Mouse (Mus musculus): ENCODE measurements around the gene Actrt2. TPM values are rescaled to one million over a fixed set of nuclear protein-coding genes. Genes with fewer than 3 reads are reported as not detected.

Gene Actrt2
- polyA plus RNA-seq, 1 experiment from 2014 or later, result not detected

DNA sequence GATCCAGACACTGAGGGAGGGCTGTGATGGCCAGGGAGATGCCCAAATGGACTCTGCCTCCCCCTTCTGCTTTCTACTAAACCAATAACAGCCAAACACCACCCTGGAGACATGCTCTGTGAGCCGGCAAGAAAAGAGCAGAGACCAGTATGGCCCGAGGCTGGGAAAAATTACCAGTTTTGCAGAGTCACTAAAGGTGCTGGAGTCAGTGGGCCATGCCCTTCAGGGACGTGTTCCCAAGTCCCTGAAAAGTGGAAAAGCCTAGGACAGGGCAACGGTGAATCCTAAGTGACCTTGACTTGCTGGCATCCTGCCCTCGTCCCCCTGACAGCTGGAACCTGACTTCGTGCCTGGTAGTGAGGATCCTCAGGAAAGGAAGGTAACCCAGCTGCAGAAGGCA is 25.2 kb downstream of the Actrt2 start:
- Histone ChIP-seq H3K27ac (no peak overlapping the region), H3K27me3 (ENCODE audit: control insufficient read depth, insufficient read depth, low read length) (peaks cover 80% of the 10 kb centered on the region), H3K36me3 (replicated peaks; ENCODE audit: control insufficient read depth, insufficient read depth) (no peaks in the 10 kb centered on the region), H3K4me3 (replicated peaks; ENCODE audit: low read length) (no peak overlapping the region), H3K4me1 (replicated peaks; ENCODE audit: control insufficient read depth, insufficient read depth, low read length) (no peaks in the 10 kb centered on the region), H3K9ac (no peak overlapping the region), H3K4me2 (replicated peaks) (no peak overlapping the region), H3K9me3 (ENCODE audit: control insufficient read depth, low read length) (peaks cover 14% of the 10 kb centered on the region)
- ATAC-seq (ENCODE audit: low FRiP score) (no peak), DNase-seq (ENCODE audit: low spot score) (no peak)
- WGBS, result 6% methylated on average over 6 of the region's 6 CpGs

DNA sequence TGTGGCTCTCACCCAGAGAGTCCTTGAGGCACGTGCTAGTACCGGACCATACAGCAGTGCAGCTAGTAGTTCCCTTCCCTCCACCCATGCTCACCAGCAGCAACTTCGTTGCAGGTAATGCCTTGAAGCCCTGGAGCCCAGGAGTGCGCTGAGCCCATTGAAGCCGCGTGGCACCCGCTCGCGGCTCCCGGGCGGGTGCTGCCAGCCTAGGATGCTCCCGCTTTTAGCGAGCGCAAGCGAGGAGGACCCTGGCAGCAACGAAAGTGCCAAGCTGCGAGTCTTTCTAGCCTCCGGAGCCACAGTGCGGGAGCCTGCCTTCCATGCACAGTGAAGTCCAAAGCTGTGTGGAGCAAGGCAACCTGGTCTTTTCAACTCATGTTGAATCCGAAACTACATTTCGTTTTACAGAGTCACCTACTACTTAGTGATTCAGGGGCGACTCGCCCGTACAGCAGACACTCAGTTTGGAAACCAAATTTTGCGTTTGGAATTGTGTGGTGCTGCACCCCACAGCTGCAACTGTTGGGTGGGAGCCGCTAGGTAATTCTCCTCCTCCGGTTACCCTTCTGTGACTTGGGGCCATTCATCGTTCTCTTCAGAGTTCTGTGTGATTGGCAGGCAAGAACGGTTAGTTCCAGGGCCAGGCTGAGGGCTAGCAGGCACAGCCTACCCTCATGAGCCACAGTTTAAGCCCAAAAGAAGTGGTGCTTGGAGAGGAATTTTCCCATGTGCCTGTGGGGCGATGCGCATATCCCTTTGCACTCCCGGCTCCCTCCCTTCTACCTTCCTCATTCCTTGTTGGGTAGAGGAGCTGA is 26.2 kb downstream of the Actrt2 start:
- Histone ChIP-seq H3K36me3 (replicated peaks; ENCODE audit: control insufficient read depth, insufficient read depth) (no peaks in the 10 kb centered on the region), H3K4me3 (replicated peaks; ENCODE audit: low read length) (no peak overlapping the region), H3K4me1 (replicated peaks; ENCODE audit: control insufficient read depth, insufficient read depth, low read length) (peaks cover 6% of the 10 kb centered on the region; the same call in 1 of the 2 replicates), H3K4me2 (replicated peaks) (peak overlapping the region; percentile 25; the same call in 1 of the 2 replicates), H3K27ac (no peak overlapping the region), H3K9me3 (ENCODE audit: control insufficient read depth, low read length) (peaks cover 7% of the 10 kb centered on the region), H3K9ac (no peak overlapping the region), H3K27me3 (ENCODE audit: control insufficient read depth, insufficient read depth, low read length) (peaks cover 85% of the 10 kb centered on the region)
- DNase-seq (ENCODE audit: low spot score) (no peak), ATAC-seq (ENCODE audit: low FRiP score) (no peak)
- 2% methylated on average over 32 of the region's 32 CpGs for WGBS

DNA sequence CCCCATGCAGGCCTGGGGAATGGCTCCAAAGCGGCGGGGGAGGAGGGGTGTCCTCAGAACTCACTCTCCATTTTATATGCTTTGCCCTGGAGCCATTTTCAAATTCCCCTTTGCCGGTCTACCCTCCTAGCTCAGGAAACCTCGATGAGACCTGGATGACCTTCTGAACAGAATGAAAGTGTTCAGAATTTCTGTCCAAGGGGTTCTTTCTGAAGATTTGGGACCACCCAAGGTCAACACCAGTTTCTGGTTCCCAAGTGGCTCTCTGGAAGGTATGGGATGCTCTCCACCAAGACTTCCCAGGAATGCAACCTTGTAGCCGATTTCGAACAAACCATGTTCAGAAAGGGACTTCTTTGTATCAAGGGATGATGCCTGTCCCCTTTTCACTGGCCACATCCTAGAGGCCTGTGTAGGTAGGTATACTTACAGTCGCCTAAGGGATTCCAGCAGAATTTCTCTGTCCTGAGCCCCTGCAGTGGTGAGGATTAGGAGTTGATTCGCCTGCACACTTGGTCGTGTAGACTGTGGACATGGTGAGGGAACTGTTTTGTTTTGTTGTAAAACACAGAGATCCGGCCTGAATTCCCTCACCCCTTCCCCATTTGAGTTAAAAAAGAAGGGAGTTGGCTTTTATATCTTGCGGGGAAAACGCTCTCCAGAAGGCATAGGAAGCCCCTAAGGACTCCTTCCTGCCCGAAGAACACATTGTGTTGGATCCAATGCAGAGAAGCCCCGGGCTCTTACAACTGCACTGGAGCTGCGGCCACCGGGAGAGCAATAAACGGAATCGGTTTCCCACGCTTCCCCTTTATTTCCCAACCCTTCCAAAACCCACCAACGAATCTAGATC is 27.0 kb downstream of the Actrt2 start:
- 4% methylated on average over 20 of the region's 20 CpGs for WGBS

DNA sequence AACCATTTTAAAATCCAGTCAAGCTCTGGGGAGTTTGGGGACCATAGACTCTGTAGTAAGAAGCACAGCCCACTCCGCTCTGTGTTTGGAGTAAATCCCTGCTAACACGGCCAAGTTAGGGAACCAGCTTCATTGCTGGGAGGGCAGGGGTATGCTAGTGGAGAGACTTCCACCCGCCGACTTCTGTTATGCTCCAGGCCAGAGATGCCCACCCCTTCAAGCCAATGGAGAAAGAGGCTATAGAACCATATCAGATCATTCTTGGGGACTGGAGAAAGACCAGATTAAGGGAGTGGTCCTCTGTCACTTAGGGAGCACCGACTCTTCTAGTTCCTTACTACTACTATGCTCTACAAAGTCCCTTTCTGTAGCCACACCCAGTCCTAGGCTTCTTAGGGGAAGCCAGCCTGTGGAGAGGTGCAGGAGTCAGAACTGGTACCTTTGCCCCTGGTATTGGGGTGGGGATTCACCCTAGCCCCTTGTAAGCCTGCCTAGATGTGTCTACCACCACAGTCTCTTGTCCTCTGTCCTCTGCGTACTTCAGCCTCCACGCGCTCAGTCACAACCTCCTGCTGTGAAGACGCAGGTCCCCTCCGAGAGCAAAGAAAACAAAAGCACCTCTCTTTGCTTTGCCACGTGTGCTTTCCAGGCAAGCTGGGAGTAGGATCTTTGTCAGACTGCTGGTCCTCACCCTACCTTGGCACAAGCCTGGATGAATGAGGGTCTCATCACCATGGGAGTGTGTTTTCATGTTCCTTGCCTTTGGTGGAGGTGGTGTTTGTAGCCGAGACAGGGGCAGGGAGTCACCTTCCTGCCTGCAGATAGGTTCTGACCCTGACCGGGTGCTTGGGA is 27.9 kb downstream of the Actrt2 start:
- Histone ChIP-seq H3K4me3 (replicated peaks; ENCODE audit: low read length) (no peak overlapping the region; the same call in 1 of the 2 replicates), H3K27ac (no peak overlapping the region; the same call in 1 of the 2 replicates), H3K9me3 (ENCODE audit: control insufficient read depth, low read length) (no peaks in the 10 kb centered on the region), H3K9ac (no peak overlapping the region), H3K4me2 (replicated peaks) (peak overlapping the region; percentile 57), H3K4me1 (replicated peaks; ENCODE audit: control insufficient read depth, insufficient read depth, low read length) (peaks cover 9% of the 10 kb centered on the region; the same call in 1 of the 2 replicates), H3K27me3 (ENCODE audit: control insufficient read depth, insufficient read depth, low read length) (peaks cover 86% of the 10 kb centered on the region), H3K36me3 (replicated peaks; ENCODE audit: control insufficient read depth, insufficient read depth) (no peaks in the 10 kb centered on the region)
- 5% methylated on average over 13 of the region's 13 CpGs for WGBS
- ATAC-seq (ENCODE audit: low FRiP score), result no peak
- DNase-seq (ENCODE audit: low spot score), result no peak

More for the DNA sequence above, 27.0 kb downstream of the Actrt2 start:
- Histone ChIP-seq H3K36me3 (replicated peaks; ENCODE audit: control insufficient read depth, insufficient read depth) (no peaks in the 10 kb centered on the region), H3K9me3 (ENCODE audit: control insufficient read depth, low read length) (peaks cover 6% of the 10 kb centered on the region), H3K9ac (no peak overlapping the region), H3K4me1 (replicated peaks; ENCODE audit: control insufficient read depth, insufficient read depth, low read length) (peaks cover 6% of the 10 kb centered on the region; the same call in 1 of the 2 replicates), H3K27me3 (ENCODE audit: control insufficient read depth, insufficient read depth, low read length) (peaks cover 89% of the 10 kb centered on the region), H3K4me2 (replicated peaks) (peak overlapping the region; percentile 57), H3K4me3 (replicated peaks; ENCODE audit: low read length) (no peak overlapping the region), H3K27ac (no peak overlapping the region)
- DNase-seq (ENCODE audit: low spot score), result no peak
- no peak for ATAC-seq (ENCODE audit: low FRiP score)

- Histone ChIP-seq H3K27me3 (ENCODE audit: control insufficient read depth, insufficient read depth, low read length) (peaks cover 89% of the 10 kb centered on the region), H3K4me2 (replicated peaks) (peak overlapping the region; percentile 57), H3K4me3 (replicated peaks; ENCODE audit: low read length) (no peak overlapping the region; the same call in 1 of the 2 replicates), H3K9ac (no peak overlapping the region), H3K27ac (no peak overlapping the region; the same call in 1 of the 2 replicates), H3K36me3 (replicated peaks; ENCODE audit: control insufficient read depth, insufficient read depth) (no peaks in the 10 kb centered on the region), H3K9me3 (ENCODE audit: control insufficient read depth, low read length) (no peaks in the 10 kb centered on the region), H3K4me1 (replicated peaks; ENCODE audit: control insufficient read depth, insufficient read depth, low read length) (peaks cover 9% of the 10 kb centered on the region; the same call in 1 of the 2 replicates)
- DNase-seq (ENCODE audit: low spot score) (no peak), ATAC-seq (ENCODE audit: low FRiP score) (no peak)
- 2% methylated on average over 7 of the region's 7 CpGs for WGBS
These were observed 28.5 kb downstream of the Actrt2 start for GRCm38 (mm10) chr4:154639126-154639525.

DNA sequence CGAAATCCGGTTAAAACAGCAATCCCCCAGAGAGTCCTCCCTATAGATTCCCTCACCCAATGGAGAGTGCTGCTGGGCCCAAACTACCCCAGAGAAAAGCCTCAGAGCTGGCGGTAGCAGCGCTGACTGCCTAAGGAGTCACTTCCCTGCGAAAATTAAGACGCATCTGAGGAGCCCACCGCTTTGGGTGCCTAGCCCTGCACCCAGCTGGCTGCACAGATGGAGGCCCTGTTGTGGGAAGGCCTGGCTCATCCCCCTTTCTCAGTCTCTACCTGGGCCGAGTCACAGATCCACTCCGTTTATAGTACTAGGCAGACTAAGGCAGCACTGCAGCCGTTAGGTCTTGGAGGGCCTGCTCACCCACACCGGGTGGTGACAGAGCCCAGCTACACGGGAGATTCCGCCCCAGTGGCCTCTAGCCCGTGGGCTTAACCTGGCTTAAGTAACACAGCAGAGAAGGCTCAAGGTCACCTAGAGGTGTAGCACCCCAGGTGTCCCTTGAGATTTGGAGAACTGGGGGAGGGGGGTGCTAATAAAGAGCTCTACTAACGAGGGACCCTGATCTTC is 29.3 kb downstream of the Actrt2 start:
- peaks cover 9% of the 10 kb centered on the region; the same call in 1 of the 2 replicates for H3K4me1 ChIP-seq (replicated peaks; ENCODE audit: control insufficient read depth, insufficient read depth, low read length)
- peak overlapping the region; percentile 63 for H3K9ac ChIP-seq
- H3K4me3 ChIP-seq (replicated peaks; ENCODE audit: low read length), result peak overlapping the region; percentile 43
- H3K27ac ChIP-seq, result peak overlapping the region; percentile 85
- ATAC-seq (ENCODE audit: low FRiP score), result no peak
- peak overlapping the region; percentile 57 for H3K4me2 ChIP-seq (replicated peaks)
- peaks cover 89% of the 10 kb centered on the region for H3K27me3 ChIP-seq (ENCODE audit: control insufficient read depth, insufficient read depth, low read length)
- no peaks in the 10 kb centered on the region for H3K36me3 ChIP-seq (replicated peaks; ENCODE audit: control insufficient read depth, insufficient read depth)
- no peaks in the 10 kb centered on the region for H3K9me3 ChIP-seq (ENCODE audit: control insufficient read depth, low read length)
- no peak for DNase-seq (ENCODE audit: low spot score)
- 3% methylated on average over 15 of the region's 15 CpGs for WGBS

DNA sequence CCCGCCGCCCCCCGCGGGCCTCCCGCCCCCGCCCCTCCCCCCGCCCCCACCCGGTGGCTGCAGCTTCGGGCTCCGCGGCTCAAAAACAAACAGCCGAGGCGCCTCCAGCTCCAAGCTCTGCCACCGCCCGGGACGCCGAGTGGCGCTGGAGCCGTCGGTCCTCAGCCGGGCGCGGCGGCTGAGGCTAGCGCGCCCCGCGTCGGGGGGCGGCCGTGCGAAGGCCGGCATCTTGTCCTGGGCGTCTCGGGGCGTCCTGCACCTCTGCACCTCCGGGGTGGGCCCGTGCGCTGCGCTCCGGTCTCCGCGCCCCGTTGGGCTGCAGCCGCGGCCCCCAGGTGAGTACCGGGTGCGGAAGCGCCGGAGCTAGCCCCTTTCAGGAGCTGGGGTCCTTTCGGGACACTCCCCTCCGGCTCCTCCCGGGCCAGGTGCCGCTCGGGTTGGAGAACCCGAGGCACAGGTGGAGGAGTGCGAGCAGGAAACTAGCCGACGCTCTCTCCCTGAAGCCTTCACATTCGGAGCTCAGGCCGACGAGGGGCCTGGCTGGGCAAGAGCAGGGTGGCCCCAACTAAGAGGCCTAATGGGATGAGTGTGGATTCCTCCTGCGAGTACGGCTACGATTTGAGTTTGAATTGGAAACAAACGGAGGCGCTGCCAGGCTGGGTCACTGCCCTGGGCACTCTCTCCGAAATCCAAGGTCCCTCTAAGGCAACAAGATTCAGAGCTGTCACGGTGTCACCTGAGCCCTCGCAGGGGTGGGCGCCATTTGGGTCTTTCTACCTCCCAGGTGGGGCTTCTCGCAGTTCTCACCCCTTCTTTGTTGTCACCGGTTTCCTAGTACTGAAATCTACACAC is 30.0 kb downstream of the Actrt2 start:
- Histone ChIP-seq H3K9ac (peak overlapping the region; percentile 63), H3K9me3 (ENCODE audit: control insufficient read depth, low read length) (no peaks in the 10 kb centered on the region), H3K27me3 (ENCODE audit: control insufficient read depth, insufficient read depth, low read length) (peaks cover 89% of the 10 kb centered on the region), H3K4me1 (replicated peaks; ENCODE audit: control insufficient read depth, insufficient read depth, low read length) (peaks cover 9% of the 10 kb centered on the region; the same call in 1 of the 2 replicates), H3K4me3 (replicated peaks; ENCODE audit: low read length) (peak overlapping the region; percentile 43), H3K4me2 (replicated peaks) (peak overlapping the region; percentile 57), H3K27ac (peak overlapping the region; percentile 85), H3K36me3 (replicated peaks; ENCODE audit: control insufficient read depth, insufficient read depth) (no peaks in the 10 kb centered on the region)
- no peak for ATAC-seq (ENCODE audit: low FRiP score)
- no peak for DNase-seq (ENCODE audit: low spot score)
- WGBS, result 1% methylated on average over 49 of the region's 73 CpGs

Measured in hindbrain, embryonic 14.5 days (tissue).